Mouse (Mus musculus) hindbrain, embryonic 13.5 days (tissue): Measurements from ENCODE around the gene Naga. TPM values are rescaled to one million over a fixed set of nuclear protein-coding genes. Genes with fewer than 3 reads are reported as not detected.
A peak's percentile ranks its signal among the peaks of the same experiment; 100 is the strongest.

ENCODE experiments used
- ATAC-seq: fragments of 200-750 bp; cut with Nextera tagmentation; 2 replicates; pipeline ENCODE4 v1.8.0; 2017; ENCODE audit warnings: moderate TSS enrichment; ENCODE audit not compliant: low FRiP score
- H3K27ac ChIP-seq: fragments of 300-500 bp; sonication (generic); 2 replicates; pipeline ENCODE4 v1.5.1; 2015; ENCODE audit warnings: inconsistent platforms, mild to moderate bottlenecking, moderate library complexity
- H3K27me3 ChIP-seq: fragments of 300-500 bp; sonication (generic); 2 replicates; pipeline ENCODE4 v1.6.1; 2015; ENCODE audit warnings: mild to moderate bottlenecking, inconsistent platforms
- H3K36me3 ChIP-seq: fragments of 300-500 bp; sonication (generic); 2 replicates; pipeline ENCODE4 v1.6.1; 2015; ENCODE audit warnings: mild to moderate bottlenecking, inconsistent platforms
- H3K4me1 ChIP-seq: fragments of 300-500 bp; sonication (generic); replicated peaks from 2 replicates; pipeline ENCODE4 v1.6.1; 2015; ENCODE audit warnings: inconsistent platforms
- H3K4me2 ChIP-seq: fragments of 300-500 bp; sonication (generic); 2 replicates; pipeline ENCODE4 v1.6.1; 2015; ENCODE audit warnings: inconsistent platforms, mild to moderate bottlenecking, moderate library complexity
- H3K4me3 ChIP-seq: fragments of 300-500 bp; sonication (generic); 2 replicates; pipeline ENCODE4 v1.5.1; 2015; ENCODE audit warnings: mild to moderate bottlenecking, inconsistent platforms
- H3K9ac ChIP-seq: fragments of 300-500 bp; sonication (generic); 2 replicates; pipeline ENCODE4 v1.6.1; 2015; ENCODE audit warnings: mild to moderate bottlenecking, inconsistent platforms
- H3K9me3 ChIP-seq: fragments of 300-500 bp; sonication (generic); 2 replicates; pipeline ENCODE4 v1.6.1; 2016; ENCODE audit warnings: inconsistent platforms
- WGBS: fragments of 180-500 bp; shearing (Covaris S2); methylation state at CpG from one replicate; pipeline ENCODE4 v1.1.7; 2015; 5-methylcytosine and 5-hydroxymethylcytosine counted together
- polyA plus RNA-seq: library from polyadenylated mRNA; unstranded; fragments of >200 nt; fragmentation: Nextera tagmentation; extraction: Ambion mirVana; gene quantifications from 2 replicates; pipeline ENCODE4 v1.2.1, GENCODE M21; 2015

Naga gene
- polyA plus RNA-seq, 1 experiment from 2014 or later, result 30.2 TPM

DNA sequence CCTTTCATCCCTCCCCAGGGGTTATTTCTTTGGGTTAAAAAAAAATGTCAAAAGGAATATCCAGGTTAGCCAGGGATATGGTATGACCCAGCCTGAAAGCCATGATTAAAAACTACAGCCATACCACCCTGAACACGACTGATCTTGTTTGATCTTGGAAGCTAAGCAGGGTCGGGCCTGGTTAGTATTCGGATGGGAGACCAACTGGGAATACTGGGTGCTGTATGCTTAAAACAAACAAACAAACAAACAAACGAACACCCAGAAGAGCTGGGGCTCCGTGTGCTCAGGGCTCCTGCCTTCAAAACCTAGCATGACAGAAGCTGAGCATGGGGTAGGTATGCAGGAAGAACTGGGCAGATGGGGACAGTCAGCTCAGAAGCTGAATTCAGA, 3.8 kb upstream of the Naga start:
- Histone ChIP-seq H3K9ac (no peak overlapping the region), H3K4me3 (no peak overlapping the region), H3K27ac (no peak overlapping the region), H3K36me3 (no peaks in the 10 kb centered on the region), H3K27me3 (peaks cover 24% of the 10 kb centered on the region), H3K4me2 (no peak overlapping the region), H3K4me1 (peaks cover 28% of the 10 kb centered on the region), H3K9me3 (no peaks in the 10 kb centered on the region)
- WGBS, result 85% methylated on average over 5 of the region's 5 CpGs
- ATAC-seq, result no peak

- Histone ChIP-seq H3K4me1 (peaks cover 26% of the 10 kb centered on the region), H3K4me3 (peak overlapping the region; percentile 34; the same call in 1 of the 2 replicates), H3K36me3 (no peaks in the 10 kb centered on the region)
Observed at GRCm38 (mm10) chr15:82341675-82342542, 3.2 kb upstream of the Naga start.

DNA sequence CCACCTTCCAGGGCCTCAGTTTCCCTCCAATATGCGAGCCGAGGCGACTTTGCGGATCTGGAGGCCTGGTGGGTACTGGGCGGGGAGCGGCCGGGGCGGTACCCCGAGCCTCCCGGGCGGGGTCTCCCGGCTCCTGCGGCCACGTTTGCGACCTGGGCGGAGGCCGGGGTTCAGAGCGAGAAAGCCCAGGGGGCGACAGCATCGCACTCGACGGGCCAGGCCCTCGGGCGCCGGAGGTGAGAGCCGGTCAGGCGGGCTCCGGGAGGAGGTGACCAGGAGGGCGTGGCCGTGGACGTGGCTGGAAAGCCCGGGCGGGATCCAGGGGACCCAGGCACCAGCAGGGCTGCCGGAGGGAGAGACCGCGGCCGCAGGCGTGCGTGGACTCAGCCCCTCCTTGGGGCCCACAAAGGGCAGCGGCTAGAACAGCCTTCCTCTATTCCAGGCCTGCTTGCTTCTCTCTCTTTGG, 2.3 kb upstream of the Naga start:
- Histone ChIP-seq H3K4me1 (peaks cover 25% of the 10 kb centered on the region), H3K27ac (peak overlapping the region; percentile 31), H3K4me3 (peak overlapping the region; percentile 34), H3K9me3 (no peaks in the 10 kb centered on the region), H3K4me2 (peak overlapping the region; percentile 53), H3K9ac (peak overlapping the region; percentile 66), H3K36me3 (no peaks in the 10 kb centered on the region; the same call in 1 of the 2 replicates), H3K27me3 (peaks cover 24% of the 10 kb centered on the region)
- WGBS, result 3% methylated on average over 38 of the region's 40 CpGs
- no peak for ATAC-seq

More at GRCm38 (mm10) chr15:82341675-82342542, 3.2 kb upstream of the Naga start:
- H3K27me3 ChIP-seq, result peaks cover 24% of the 10 kb centered on the region
- peak overlapping the region; percentile 53; the same call in 1 of the 2 replicates for H3K4me2 ChIP-seq
- no peaks in the 10 kb centered on the region for H3K9me3 ChIP-seq
- ATAC-seq, result no peak
- H3K27ac ChIP-seq, result peak overlapping the region; percentile 31
- WGBS, result 69% methylated on average over 15 of the region's 15 CpGs
- peak overlapping the region; percentile 66; the same call in 1 of the 2 replicates for H3K9ac ChIP-seq

DNA sequence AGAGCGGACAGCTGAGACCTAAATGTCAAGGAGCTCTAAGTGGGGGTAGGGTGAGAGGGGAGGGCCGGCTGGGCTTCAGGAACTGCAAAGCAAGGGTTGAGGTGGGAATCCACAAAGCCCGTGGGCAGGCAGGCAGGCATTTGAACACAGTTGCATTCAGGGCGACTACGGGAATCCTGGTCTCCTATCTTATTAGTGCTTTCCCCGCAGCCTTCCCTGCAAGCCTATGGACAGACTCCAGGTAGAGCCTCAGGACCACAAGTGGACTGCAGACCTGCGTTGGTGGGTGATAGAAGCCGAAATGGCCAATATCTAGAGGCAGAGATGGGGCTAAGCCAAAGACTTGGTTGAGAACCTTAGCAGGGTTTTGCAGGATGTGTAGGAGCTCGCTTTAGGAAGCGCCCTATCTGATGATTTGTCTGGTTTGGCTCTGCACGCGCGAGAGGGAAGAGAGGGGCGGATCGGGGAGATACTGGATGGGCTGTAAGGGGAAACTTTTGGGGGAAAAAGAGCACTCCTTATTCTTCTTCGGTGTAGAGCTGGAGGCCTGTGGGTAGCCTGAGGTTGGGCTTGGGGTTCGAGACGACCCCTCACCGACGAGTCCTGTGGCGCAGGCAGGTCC, 1.8 kb upstream of the Naga start:
- H3K4me2 ChIP-seq, result peak overlapping the region; percentile 53
- H3K27ac ChIP-seq, result no peak overlapping the region
- peak overlapping the region; percentile 66; the same call in 1 of the 2 replicates for H3K9ac ChIP-seq
- ATAC-seq, result no peak
- no peaks in the 10 kb centered on the region for H3K9me3 ChIP-seq
- peaks cover 4% of the 10 kb centered on the region; the same call in 1 of the 2 replicates for H3K36me3 ChIP-seq
- peaks cover 25% of the 10 kb centered on the region for H3K4me1 ChIP-seq
- peak overlapping the region; percentile 34 for H3K4me3 ChIP-seq
- 48% methylated on average over 21 of the region's 21 CpGs for WGBS
- peaks cover 24% of the 10 kb centered on the region for H3K27me3 ChIP-seq

DNA sequence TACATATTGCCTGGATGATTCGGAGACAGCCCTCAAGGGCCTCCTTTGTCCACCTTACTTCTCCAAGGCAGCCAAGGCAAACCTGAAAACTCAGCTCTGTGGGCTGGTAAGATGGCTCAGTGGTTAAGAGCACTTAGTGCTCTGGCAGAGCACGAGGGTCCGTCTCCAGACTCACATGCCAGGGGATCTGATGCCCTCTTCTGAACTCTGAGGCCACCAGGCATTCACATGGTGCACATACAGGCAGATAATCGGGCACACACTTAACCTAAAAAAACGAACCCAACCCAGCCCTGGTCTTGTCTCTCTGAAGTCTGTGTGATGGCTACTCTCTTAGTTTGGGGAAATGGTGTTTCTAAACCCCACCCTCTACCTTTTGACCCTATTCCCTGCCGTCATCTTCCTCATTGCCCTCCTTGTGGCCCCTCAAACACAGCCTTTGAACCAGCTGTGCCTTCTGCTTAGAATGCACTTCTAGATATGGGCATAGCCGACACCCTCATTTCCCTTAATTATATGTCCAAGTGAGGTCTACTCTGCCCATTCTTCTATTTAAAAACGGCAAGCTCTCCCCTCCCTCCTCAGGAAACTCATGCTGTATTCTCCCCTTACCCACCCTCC, 1.0 kb upstream of the Naga start:
- Histone ChIP-seq H3K4me1 (peaks cover 25% of the 10 kb centered on the region), H3K27me3 (peaks cover 24% of the 10 kb centered on the region), H3K27ac (no peak overlapping the region), H3K4me2 (no peak overlapping the region), H3K9me3 (no peaks in the 10 kb centered on the region), H3K4me3 (no peak overlapping the region), H3K9ac (no peak overlapping the region), H3K36me3 (peaks cover 11% of the 10 kb centered on the region)
- WGBS, result 82% methylated on average over 8 of the region's 8 CpGs
- no peak for ATAC-seq

DNA sequence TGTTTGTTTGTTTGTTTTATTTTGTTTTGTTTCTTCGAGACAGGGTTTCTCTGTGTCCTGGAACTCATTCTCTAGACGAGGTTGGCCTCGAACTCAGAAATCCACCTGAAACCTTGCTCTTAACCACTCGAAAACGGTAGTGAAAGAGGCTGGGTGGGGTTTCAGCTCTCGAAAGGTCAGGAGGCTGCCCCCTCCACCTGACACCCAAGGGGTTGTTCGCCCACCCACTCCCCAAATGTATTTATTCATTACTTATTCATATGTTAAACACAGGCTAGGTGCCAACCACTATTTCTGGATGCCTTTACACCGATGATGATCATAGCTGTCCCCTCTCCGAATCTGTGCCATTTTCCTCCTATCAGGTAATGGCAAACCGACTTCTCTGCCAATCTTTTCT, 425 bp upstream of the Naga start:
- H3K9ac ChIP-seq, result peak overlapping the region; percentile 78
- H3K9me3 ChIP-seq, result no peaks in the 10 kb centered on the region
- peak overlapping the region; percentile 65 for H3K4me2 ChIP-seq
- WGBS, result 54% methylated on average over 10 of the region's 10 CpGs
- peaks cover 17% of the 10 kb centered on the region for H3K36me3 ChIP-seq
- H3K27me3 ChIP-seq, result peaks cover 24% of the 10 kb centered on the region
- H3K27ac ChIP-seq, result peak overlapping the region; percentile 59; the same call in 1 of the 2 replicates
- H3K4me1 ChIP-seq, result peaks cover 25% of the 10 kb centered on the region
- peak overlapping the region; percentile 56 for H3K4me3 ChIP-seq
- ATAC-seq, result no peak

DNA sequence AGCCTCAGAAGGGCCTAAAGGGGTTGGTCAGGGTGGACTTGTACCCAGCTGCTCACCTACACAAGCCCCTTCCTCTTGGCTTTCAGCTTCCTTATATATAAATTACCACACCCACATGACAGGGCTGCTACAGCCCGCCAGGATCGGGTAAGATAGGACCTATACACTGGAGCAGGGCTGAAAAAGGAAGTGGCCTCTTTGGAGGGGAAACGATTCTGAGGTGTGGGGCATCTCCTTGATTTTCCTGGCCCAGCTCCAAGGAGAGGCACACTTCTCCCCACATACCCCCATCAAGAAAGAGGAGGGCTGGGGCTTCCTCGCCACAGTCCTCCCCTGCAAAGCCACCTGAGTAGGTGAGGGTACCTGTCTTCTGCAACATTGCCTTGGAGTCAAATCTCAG, 850 bp downstream of the Naga start:
- Histone ChIP-seq H3K9ac (peak overlapping the region; percentile 78), H3K9me3 (no peaks in the 10 kb centered on the region), H3K4me3 (peak overlapping the region; percentile 56), H3K27ac (no peak overlapping the region), H3K36me3 (peaks cover 20% of the 10 kb centered on the region), H3K4me1 (peaks cover 25% of the 10 kb centered on the region), H3K27me3 (peaks cover 24% of the 10 kb centered on the region), H3K4me2 (peak overlapping the region; percentile 65)
- WGBS, result 59% methylated on average over 4 of the region's 4 CpGs
- ATAC-seq, result no peak

DNA sequence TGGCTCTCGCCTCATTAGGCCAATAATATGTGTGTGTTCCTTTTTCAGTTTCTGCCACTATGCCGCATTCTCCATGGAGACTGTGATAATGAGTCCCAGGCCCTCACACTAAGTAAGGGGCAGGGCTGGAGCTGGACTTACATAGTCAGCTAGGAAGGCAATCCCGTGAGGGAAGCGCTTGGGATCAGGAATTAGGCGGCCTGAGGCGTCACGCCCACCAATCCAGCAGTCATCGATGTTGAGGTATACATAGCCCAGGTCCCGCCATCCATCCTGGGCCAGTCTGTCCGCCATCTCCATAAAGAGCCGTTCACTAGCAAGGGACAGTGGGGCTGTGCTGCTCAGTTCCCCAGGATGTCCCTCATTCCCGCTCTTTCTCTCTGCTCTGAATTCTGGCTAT, 2.1 kb downstream of the Naga start:
- Histone ChIP-seq H3K9me3 (no peaks in the 10 kb centered on the region), H3K27ac (no peak overlapping the region), H3K4me3 (no peak overlapping the region), H3K36me3 (peaks cover 29% of the 10 kb centered on the region), H3K27me3 (peaks cover 20% of the 10 kb centered on the region), H3K4me2 (no peak overlapping the region), H3K4me1 (peaks cover 25% of the 10 kb centered on the region), H3K9ac (peak overlapping the region; percentile 39; the same call in 1 of the 2 replicates)
- no peak for ATAC-seq
- 69% methylated on average over 12 of the region's 12 CpGs for WGBS

DNA sequence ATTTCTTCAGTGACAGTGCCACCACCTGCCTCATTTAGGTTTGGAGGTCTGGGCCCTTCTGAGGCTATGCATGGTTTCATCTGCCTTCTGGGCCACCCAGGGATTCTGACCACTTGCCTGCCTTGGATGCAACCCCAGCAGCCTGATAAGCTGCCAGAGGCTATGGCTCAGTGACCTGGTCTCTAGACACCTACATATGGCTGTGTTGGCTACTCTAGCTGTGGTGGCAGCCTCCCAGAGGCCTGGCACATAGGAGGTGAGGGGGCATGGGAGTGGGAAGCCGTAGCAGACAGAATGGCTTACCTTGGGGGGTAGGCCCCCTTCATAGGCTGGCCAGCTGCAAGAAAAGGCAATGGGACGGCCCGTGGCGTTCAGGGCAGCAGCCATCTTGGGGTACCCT, 3.5 kb downstream of the Naga start:
- Histone ChIP-seq H3K4me3 (no peak overlapping the region), H3K4me1 (peaks cover 21% of the 10 kb centered on the region), H3K27me3 (peaks cover 8% of the 10 kb centered on the region), H3K36me3 (peaks cover 32% of the 10 kb centered on the region), H3K27ac (no peak overlapping the region), H3K4me2 (no peak overlapping the region), H3K9me3 (no peaks in the 10 kb centered on the region), H3K9ac (no peak overlapping the region)
- ATAC-seq, result no peak
- WGBS, result 93% methylated on average over 4 of the region's 4 CpGs

GRCm38 (mm10) chr15:82325382-82325781, 13.3 kb downstream of the Naga start:
- H3K27me3 ChIP-seq, result no peaks in the 10 kb centered on the region
- ATAC-seq, result no peak
- H3K36me3 ChIP-seq, result peaks cover 15% of the 10 kb centered on the region
- H3K4me2 ChIP-seq, result no peak overlapping the region
- H3K9ac ChIP-seq, result no peak overlapping the region
- no peak overlapping the region for H3K27ac ChIP-seq
- peaks cover 4% of the 10 kb centered on the region for H3K4me1 ChIP-seq
- no peak overlapping the region for H3K4me3 ChIP-seq
- WGBS, result 77% methylated on average over 2 of the region's 2 CpGs
- no peaks in the 10 kb centered on the region for H3K9me3 ChIP-seq

GRCm38 (mm10) chr15:82322195-82322594, 16.5 kb downstream of the Naga start:
- Histone ChIP-seq H3K36me3 (no peaks in the 10 kb centered on the region), H3K9ac (no peak overlapping the region), H3K27me3 (no peaks in the 10 kb centered on the region), H3K4me2 (no peak overlapping the region), H3K4me1 (peaks cover 4% of the 10 kb centered on the region), H3K9me3 (no peaks in the 10 kb centered on the region), H3K4me3 (no peak overlapping the region), H3K27ac (no peak overlapping the region)
- ATAC-seq, result no peak
- WGBS, result 70% methylated on average over 8 of the region's 8 CpGs

GRCm38 (mm10) chr15:82319613-82320012, 19.1 kb downstream of the Naga start:
- Histone ChIP-seq H3K4me3 (no peak overlapping the region), H3K36me3 (no peaks in the 10 kb centered on the region), H3K4me2 (no peak overlapping the region), H3K9me3 (no peaks in the 10 kb centered on the region), H3K4me1 (peaks cover 4% of the 10 kb centered on the region), H3K9ac (no peak overlapping the region), H3K27ac (no peak overlapping the region), H3K27me3 (no peaks in the 10 kb centered on the region)
- ATAC-seq, result no peak
- WGBS, result 87% methylated on average over 1 of the region's 1 CpGs
